Mouse (Mus musculus) lung, postnatal 0 days (tissue): ENCODE measurements around the gene Slc26a8.

Experiments used
- CTCF ChIP-seq: IDR thresholded peaks from 2 replicates; pipeline ENCODE4 v1.5.1; 2016; ENCODE audit warnings: antibody characterized with exemption, mild to moderate bottlenecking
- EP300 ChIP-seq: IDR thresholded peaks from 2 replicates; pipeline ENCODE4 v1.6.1; 2016; ENCODE audit warnings: antibody characterized with exemption, mild to moderate bottlenecking, control low read depth

DNA sequence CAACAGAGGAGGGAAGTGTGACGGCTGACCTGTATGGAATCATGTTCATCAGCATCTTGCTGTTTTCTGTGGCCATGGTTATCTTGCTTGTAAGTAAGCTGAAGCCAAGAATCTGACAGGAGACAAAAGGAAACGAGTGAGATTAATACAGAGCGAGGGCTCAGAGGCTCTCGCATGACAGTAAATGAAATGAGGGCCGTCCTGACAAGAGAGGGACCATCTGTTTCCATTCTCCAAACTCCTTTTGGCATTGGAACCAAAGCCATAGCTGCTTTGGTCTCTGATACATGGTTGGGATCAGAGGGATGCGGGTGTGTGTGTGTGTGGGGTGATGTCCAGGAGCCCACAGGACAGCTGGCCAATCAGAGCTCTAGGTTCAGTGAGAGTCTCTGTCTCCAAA lies 30.5 kb downstream of the Slc26a8 start:
- TF ChIP-seq CTCF (no peak), EP300 (no peak)
